8 mouse cellular contexts compared by ENCODE assay signal in genomic region chr6:131421572-131421971, GRCm38 (mm10). TPM values are rescaled to one million over a fixed set of nuclear protein-coding genes. Genes with fewer than 3 reads are reported as not detected.
DNase-seq lines count a peak whose midpoint lies in the region; TF ChIP-seq lines count a peak whose summit lies in the region.

No protein-coding gene starts in this region.

- no peak for TF ChIP-seq POLR2A in lung, adult 2 months (IDR thresholded peaks at IDR 0.05; ENCODE audit: borderline replicate concordance, extremely low read depth, low read depth, low read length)

- peaks cover 3% of the 10 kb centered on the region for H3K4me1 ChIP-seq in lung, adult 2 months (ENCODE audit: control insufficient read depth, insufficient read depth, low read length)

- TF ChIP-seq CTCF in gastrocnemius, adult 2 months (IDR thresholded peaks at IDR 0.05): peak; percentile 69
- TF ChIP-seq CTCF in lung, adult 2 months (IDR thresholded peaks at IDR 0.05; ENCODE audit: insufficient read depth, low read length): peak; percentile 82

- WGBS in lung, adult 2 months: 66% methylated on average over 3 of the region's 3 CpGs

- H3K27ac ChIP-seq in gastrocnemius, adult 2 months: no peak overlapping the region

- no peak overlapping the region for H3K4me3 ChIP-seq in gastrocnemius, adult 2 months
- H3K4me3 ChIP-seq in lung, adult 2 months (replicated peaks; ENCODE audit: extremely low read depth, low read depth, low read length): no peak overlapping the region

- peak; percentile 49 for DNase-seq in gastrocnemius, adult 2 months
- no peak for DNase-seq in gastrocnemius, adult 8-10 months (ENCODE audit: low spot score in 2 of 2)
- DNase-seq in A20 (ENCODE audit: low read depth, low spot score): peak; percentile 44
- DNase-seq in adipocyte (ENCODE audit: low spot score): peak; percentile 71
- peak; percentile 30 to 52 for DNase-seq in heart, postnatal 14 days
- peak; percentile 14 for DNase-seq in lung, adult 2 months
- no peak for DNase-seq in right cerebral cortex, postnatal 4 days
- DNase-seq in ovary, adult 18-20 months (ENCODE audit: low spot score): no peak

- intact Hi-C loops in gastrocnemius, adult 2 months (cut with DNase I): loop anchor here (2.0 kb wide), 1 partner anchor 127 kb away; no protein-coding TSS in a partner anchor
- intact Hi-C loops in heart, postnatal 14 days (cut with DNase I): loop anchor here (1.0 kb wide), 1 partner anchor 54 kb away; no protein-coding TSS in a partner anchor

RNA-seq across cellular contexts. Expression of gene Ybx3, which starts 33.3 kb away (rescaled TPM):
- total RNA-seq in gastrocnemius, adult 2 months (2021): 1,000 to 10,000 TPM; 1,637 to 2,309 TPM
- total RNA-seq in gastrocnemius, adult 8-10 months (2022): 1,000 to 10,000 TPM; 1,961 to 2,457 (median 2,159) TPM
- total RNA-seq in heart, postnatal 14 days (2021): 100 to 1,000 TPM; 210 to 214 TPM
- polyA plus RNA-seq in lung, adult 2 months (2012; rRNA removed): 77.9 and 84.9 TPM in 2 replicates

Comparison
In these comparisons a context has a peak if more than half of its experiments do, and no peak if none do; other contexts are left out.
1. DNase-seq: peak in gastrocnemius, adult 2 months (single experiment), A20 (single experiment), adipocyte (single experiment), heart, postnatal 14 days (2 of 2) and lung, adult 2 months (single experiment); none in gastrocnemius, adult 8-10 months (0 of 2), right cerebral cortex, postnatal 4 days (single experiment) and ovary, adult 18-20 months (single experiment).
2. RNA of gene Ybx3, which starts 33.3 kb away (total RNA-seq): 1,637 to 2,309 TPM in gastrocnemius, adult 2 months and 1,961 to 2,457 TPM in gastrocnemius, adult 8-10 months; 210 to 214 TPM in heart, postnatal 14 days; every median in the first group is over 4 times any median in the second.